Mouse (Mus musculus): Measurements from ENCODE around the gene Agr3.

DNA sequence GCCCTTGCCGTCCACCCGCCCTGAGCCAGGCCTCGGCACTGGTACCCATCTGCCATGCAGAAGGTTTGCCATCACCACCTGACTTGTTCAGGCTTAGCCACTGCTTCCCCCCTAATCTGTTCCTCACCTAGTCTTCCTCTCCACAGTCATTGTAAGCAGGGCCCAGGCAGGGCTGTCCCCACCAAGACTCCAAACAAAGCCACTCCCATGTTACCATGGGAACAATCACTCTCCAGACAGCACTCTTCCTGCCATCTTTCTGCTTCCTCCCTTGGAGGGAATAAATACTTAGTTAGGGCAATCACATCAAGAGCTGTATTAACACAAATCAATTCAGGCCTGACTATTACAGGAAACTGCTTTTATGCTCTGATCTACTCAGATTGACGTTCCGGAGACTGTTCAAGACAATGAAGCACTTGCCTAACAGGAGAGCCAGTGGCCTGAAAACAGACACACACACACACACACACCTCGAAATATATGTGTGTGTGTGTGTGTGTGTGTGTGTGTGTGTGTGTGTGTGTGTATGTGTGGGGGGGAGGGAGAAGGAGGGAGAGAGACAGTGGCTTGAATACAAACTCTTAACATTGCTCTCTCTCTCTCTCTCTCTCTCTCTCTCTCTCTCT lies 56.4 kb downstream of the Agr3 start:
- TF ChIP-seq CTCF (IDR thresholded peaks at IDR 0.05; ENCODE audit: borderline replicate concordance, control insufficient read depth, extremely low read depth, insufficient read depth, low read length, poor library complexity) (no peak), POLR2A (IDR thresholded peaks at IDR 0.05; ENCODE audit: control insufficient read depth, extremely low read depth, insufficient read depth, low read length, poor library complexity) (no peak)
